Mouse (Mus musculus) CH12.LX (cell line): ENCODE data around the gene Midn. TPM values are rescaled to one million over a fixed set of nuclear protein-coding genes. Genes with fewer than 3 reads are reported as not detected.

Experiments used
- DNase-seq: peaks from one replicate; pipeline ENCODE4 v3.0.0-alpha.2; 2013; ENCODE audit errors: extremely low read depth
- H3K27ac ChIP-seq: 2 replicates; pipeline ENCODE4 v1.5.1; 2012; ENCODE audit warnings: low read depth, mild to moderate bottlenecking, control low read depth, moderate library complexity; ENCODE audit not compliant: insufficient read depth
- H3K27me3 ChIP-seq: replicated peaks from 2 replicates; pipeline ENCODE3; 2012; ENCODE audit warnings: inconsistent platforms
- H3K36me3 ChIP-seq, 2 experiments: replicated peaks in 1 of 2; 2 replicates each; pipeline versions ENCODE3 to v1.6.1; 2012; ENCODE audit warnings: inconsistent platforms in 1 of 2, low read length in 1 of 2, mild to moderate bottlenecking in 1 of 2, mixed read lengths in 1 of 2, moderate library complexity in 1 of 2; ENCODE audit not compliant: control insufficient read depth in 1 of 2, insufficient read depth in 1 of 2
- H3K4me1 ChIP-seq, 2 experiments: 2 replicates each; pipeline ENCODE4 v1.6.1; 2012; ENCODE audit warnings: inconsistent platforms in 1 of 2, moderate library complexity in 1 of 2; ENCODE audit not compliant: insufficient read depth in 2 of 2, control insufficient read depth in 1 of 2
- H3K4me2 ChIP-seq: 2 replicates; pipeline ENCODE4 v1.6.1; 2012; ENCODE audit warnings: low read depth, mild to moderate bottlenecking, control low read depth; ENCODE audit not compliant: poor library complexity, insufficient read depth, severe bottlenecking
- H3K4me3 ChIP-seq, 3 experiments: fragments of 150-350 bp in 1 of 3; sonication (generic) in 1 of 3; replicated peaks in 1 of 3; 2 replicates each; pipeline versions ENCODE3 to v1.5.1; 2011 to 2012; ENCODE audit warnings: low read depth in 2 of 3, low read length in 2 of 3, mild to moderate bottlenecking in 2 of 3, moderate library complexity in 2 of 3, control low read depth in 1 of 3, improper control_type of control experiment in 1 of 3, inconsistent platforms in 1 of 3, mixed read lengths in 1 of 3; ENCODE audit not compliant: poor library complexity in 1 of 3
- H3K79me2 ChIP-seq: replicated peaks from 2 replicates; pipeline ENCODE4 v1.6.1; 2012; ENCODE audit warnings: mild to moderate bottlenecking, moderate library complexity; ENCODE audit not compliant: control insufficient read depth, poor library complexity, insufficient read depth, severe bottlenecking; ENCODE audit errors: extremely low read depth
- H3K9ac ChIP-seq: 2 replicates; pipeline ENCODE4 v1.6.1; 2012; ENCODE audit warnings: low read depth, mild to moderate bottlenecking, control low read depth, moderate library complexity; ENCODE audit not compliant: insufficient read depth
- H3K9me3 ChIP-seq: replicated peaks from 2 replicates; pipeline ENCODE3; 2012; ENCODE audit warnings: low read length, inconsistent platforms, mixed read lengths
- CHD1 ChIP-seq: IDR thresholded peaks from 2 replicates; pipeline ENCODE4 v1.6.1; 2012; ENCODE audit warnings: low read depth, low read length, improper control_type of control experiment, inconsistent platforms
- CHD2 ChIP-seq: IDR thresholded peaks from 2 replicates; pipeline ENCODE4 v1.6.1; 2011; ENCODE audit warnings: low read length, improper control_type of control experiment
- HCFC1 ChIP-seq: IDR thresholded peaks from 2 replicates; pipeline ENCODE4 v1.6.1; 2012; ENCODE audit warnings: low read depth, mild to moderate bottlenecking, inconsistent platforms, low read length, improper control_type of control experiment
- JUN ChIP-seq: IDR thresholded peaks from 2 replicates; pipeline ENCODE4 v1.6.1; 2011; ENCODE audit warnings: low read depth, mild to moderate bottlenecking, low read length, improper control_type of control experiment, moderate library complexity; ENCODE audit not compliant: insufficient read depth
- JUND ChIP-seq: conservative IDR thresholded peaks from 2 replicates; pipeline ENCODE4 v1.6.1; 2011; ENCODE audit warnings: low read depth, low read length, improper control_type of control experiment
- KAT2A ChIP-seq: IDR thresholded peaks from 2 replicates; pipeline ENCODE4 v1.6.1; 2012; ENCODE audit warnings: low read length, improper control_type of control experiment, inconsistent platforms; ENCODE audit not compliant: insufficient replicate concordance
- MAFK ChIP-seq: IDR thresholded peaks from 2 replicates; pipeline ENCODE4 v1.6.1; 2011; ENCODE audit warnings: low read length, improper control_type of control experiment; ENCODE audit not compliant: insufficient replicate concordance
- MAZ ChIP-seq: IDR thresholded peaks from 2 replicates; pipeline ENCODE4 v1.6.1; 2012; ENCODE audit warnings: low read depth, mild to moderate bottlenecking, inconsistent platforms, low read length, improper control_type of control experiment, moderate library complexity
- MEF2A ChIP-seq: IDR thresholded peaks from 2 replicates; pipeline ENCODE4 v1.6.1; 2014; ENCODE audit warnings: low read depth, mild to moderate bottlenecking, inconsistent platforms, low read length, improper control_type of control experiment, borderline replicate concordance
- MXI1 ChIP-seq: IDR thresholded peaks from 2 replicates; pipeline ENCODE4 v1.6.1; 2011; ENCODE audit warnings: mild to moderate bottlenecking, low read depth, low read length, improper control_type of control experiment
- NELFE ChIP-seq: IDR thresholded peaks from 2 replicates; pipeline ENCODE4 v1.6.1; 2011; ENCODE audit warnings: low read depth, low read length, improper control_type of control experiment
- NRF1 ChIP-seq: IDR thresholded peaks from 2 replicates; pipeline ENCODE4 v1.6.1; 2014; ENCODE audit warnings: low read depth, mild to moderate bottlenecking, inconsistent platforms, low read length, improper control_type of control experiment, moderate library complexity
- RCOR1 ChIP-seq: conservative IDR thresholded peaks from 2 replicates; pipeline ENCODE4 v1.6.1; 2012; ENCODE audit warnings: low read depth, mild to moderate bottlenecking, inconsistent platforms, low read length, improper control_type of control experiment
- TCF12 ChIP-seq: IDR thresholded peaks from 2 replicates; pipeline ENCODE4 v1.6.1; 2014; ENCODE audit warnings: low read depth, mild to moderate bottlenecking, inconsistent platforms, low read length, improper control_type of control experiment
- UBTF ChIP-seq: IDR thresholded peaks from 2 replicates; pipeline ENCODE4 v1.6.1; 2012; ENCODE audit warnings: low read depth, mild to moderate bottlenecking, inconsistent platforms, low read length, improper control_type of control experiment, moderate library complexity
- USF2 ChIP-seq: conservative IDR thresholded peaks from 2 replicates; pipeline ENCODE4 v1.6.1; 2011; ENCODE audit warnings: low read depth, low read length, improper control_type of control experiment
- ZC3H11A ChIP-seq: IDR thresholded peaks from 2 replicates; pipeline ENCODE4 v1.6.1; 2012; ENCODE audit warnings: low read depth, mild to moderate bottlenecking, inconsistent platforms, low read length, improper control_type of control experiment
- ZKSCAN1 ChIP-seq: IDR thresholded peaks from 2 replicates; pipeline ENCODE4 v1.6.1; 2012; ENCODE audit warnings: low read depth, inconsistent platforms, low read length, improper control_type of control experiment, borderline replicate concordance
- ZNF384 ChIP-seq: IDR thresholded peaks from 2 replicates; pipeline ENCODE4 v1.6.1; 2012; ENCODE audit warnings: low read depth, low read length, improper control_type of control experiment, inconsistent platforms
- dilution Hi-C: fragments of 300-500 bp; cut with MboI; formaldehyde crosslinking; loops from 2 replicates; pipeline ENCODE4 v1.14.3; 2020; ENCODE audit warnings: low sequenced_read_pairs; ENCODE audit not compliant: extremely low pct_unique_long_range_greater_than_20kb, extremely low pct_ligation_motif_present
- in situ Hi-C: fragments of 300-500 bp; cut with MboI; formaldehyde crosslinking; loops from 3 replicates; pipeline ENCODE4 v1.14.3; 2019; ENCODE audit warnings: low sequenced_read_pairs, low pct_ligation_motif_present, low pct_unique_long_range_greater_than_20kb, mixed read lengths
- polyA plus RNA-seq: library from polyadenylated mRNA; unstranded; fragments of >175 nt; gene quantifications from 2 replicates; pipeline ENCODE4 v1.2.1, GENCODE M21; 2012; ENCODE audit warnings: low read depth; ENCODE audit not compliant: insufficient read length
- total RNA-seq, 2 experiments: library from RNA; depleted of rRNA; stranded (reverse); fragments of 300-350 nt in 1 of 2; fragments of >200 nt in 1 of 2; gene quantifications; 2 replicates each; pipeline ENCODE4 v1.2.3; 2012 to 2014

Gene Midn
- total and polyA plus RNA-seq, 3 experiments: 4.7 to 33.2 (median 16.2) TPM

DNA sequence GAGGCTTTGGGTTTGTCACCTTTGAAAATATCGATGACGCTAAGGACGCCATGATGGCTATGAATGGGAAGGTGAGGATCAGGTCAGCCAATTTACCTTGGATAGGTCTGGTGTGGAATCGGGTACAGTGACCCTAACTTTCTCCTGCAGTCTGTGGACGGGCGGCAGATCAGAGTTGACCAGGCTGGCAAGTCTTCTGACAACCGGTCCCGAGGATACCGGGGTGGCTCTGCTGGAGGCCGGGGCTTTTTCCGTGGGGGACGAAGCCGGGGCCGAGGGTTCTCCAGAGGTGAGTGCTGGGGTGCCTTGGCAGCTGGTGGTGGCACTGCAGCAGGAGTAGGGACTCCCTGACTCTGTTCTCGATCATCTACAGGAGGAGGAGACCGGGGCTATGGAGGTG, 22.0 kb downstream of the Midn start:
- no peak overlapping the region for H3K9ac ChIP-seq
- dilution Hi-C loops: no loop called here
- in situ Hi-C loops: no loop called here
- no peaks in the 10 kb centered on the region for H3K9me3 ChIP-seq
- H3K4me2 ChIP-seq: no peak overlapping the region
- no peak overlapping the region for H3K4me3 ChIP-seq
- no peak overlapping the region for H3K27ac ChIP-seq
- H3K27me3 ChIP-seq: no peaks in the 10 kb centered on the region
- H3K79me2 ChIP-seq: peaks cover 16% of the 10 kb centered on the region
- DNase-seq: no peak
- TF ChIP-seq UBTF (no peak), ZKSCAN1 (no peak), RCOR1 (no peak), NELFE (no peak), ZC3H11A (no peak), MAZ (no peak), CHD2 (no peak), TCF12 (no peak), HCFC1 (no peak), JUND (no peak), ZNF384 (no peak)
- H3K36me3 ChIP-seq: peaks cover 25 to 39% of the 10 kb centered on the region in 2 experiments
- H3K4me1 ChIP-seq: peaks cover 13 to 56% of the 10 kb centered on the region in 2 experiments; a peak in 3 of 4 replicates

GRCm38 (mm10) chr10:80170601-80171021, 22.5 kb downstream of the Midn start:
- Histone ChIP-seq H3K4me1 (peaks cover 12 to 55% of the 10 kb centered on the region in 2 experiments; a peak in 3 of 4 replicates), H3K27ac (no peak overlapping the region), H3K4me3 (no peak overlapping the region), H3K36me3 (peaks cover 25 to 39% of the 10 kb centered on the region in 2 experiments), H3K9ac (no peak overlapping the region), H3K4me2 (no peak overlapping the region), H3K27me3 (no peaks in the 10 kb centered on the region), H3K79me2 (peaks cover 16% of the 10 kb centered on the region), H3K9me3 (no peaks in the 10 kb centered on the region)
- in situ Hi-C loops (no loop called here), dilution Hi-C loops (no loop called here)
- TF ChIP-seq USF2: no peak
- TF ChIP-seq NRF1: no peak
- TF ChIP-seq JUND: no peak
- no peak for TF ChIP-seq KAT2A
- TF ChIP-seq MEF2A: no peak
- no peak for TF ChIP-seq MXI1
- TF ChIP-seq MAFK: no peak
- no peak for TF ChIP-seq CHD1
- TF ChIP-seq JUN: no peak
- no peak for TF ChIP-seq HCFC1
- no peak for DNase-seq
